Mouse (Mus musculus) cerebellum, adult 2 months (tissue): Measurements from ENCODE around the gene Ccdc116.

Experiments
- CTCF ChIP-seq: fragments of 200-500 bp; IDR thresholded peaks from 2 replicates; pipeline ENCODE4 v1.5.1; 2011; ENCODE audit warnings: low read depth, mild to moderate bottlenecking, control low read depth, low read length, moderate library complexity, borderline replicate concordance; ENCODE audit not compliant: insufficient read depth
- POLR2A ChIP-seq: fragments of 200-500 bp; IDR thresholded peaks from 2 replicates; pipeline ENCODE4 v1.6.1; 2011; ENCODE audit warnings: low read length, control low read depth, borderline replicate concordance; ENCODE audit not compliant: insufficient read depth

DNA sequence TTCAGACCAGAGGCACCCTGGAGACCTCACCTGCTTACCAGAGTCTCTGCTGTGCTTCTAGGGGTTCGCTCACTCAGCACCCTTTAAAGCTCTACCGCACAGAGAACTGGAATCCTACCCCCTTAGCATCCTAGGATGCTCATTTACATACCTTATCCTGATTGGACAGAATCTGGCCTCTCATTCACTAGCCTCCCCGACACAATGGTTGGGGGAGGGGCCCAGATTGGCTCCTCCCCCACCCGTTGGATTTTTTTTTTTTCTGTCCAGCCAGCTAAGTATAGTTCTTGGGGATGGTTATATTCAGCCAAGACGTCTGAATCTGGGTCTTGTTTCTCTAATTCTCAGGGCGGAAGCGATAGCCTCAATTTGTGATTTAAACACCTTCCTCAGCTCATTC lies 2.7 kb downstream of the Ccdc116 start, which contains the start of gene Ydjc:
- TF ChIP-seq CTCF (no peak), POLR2A (no peak)
